In the genomic region with DNA sequence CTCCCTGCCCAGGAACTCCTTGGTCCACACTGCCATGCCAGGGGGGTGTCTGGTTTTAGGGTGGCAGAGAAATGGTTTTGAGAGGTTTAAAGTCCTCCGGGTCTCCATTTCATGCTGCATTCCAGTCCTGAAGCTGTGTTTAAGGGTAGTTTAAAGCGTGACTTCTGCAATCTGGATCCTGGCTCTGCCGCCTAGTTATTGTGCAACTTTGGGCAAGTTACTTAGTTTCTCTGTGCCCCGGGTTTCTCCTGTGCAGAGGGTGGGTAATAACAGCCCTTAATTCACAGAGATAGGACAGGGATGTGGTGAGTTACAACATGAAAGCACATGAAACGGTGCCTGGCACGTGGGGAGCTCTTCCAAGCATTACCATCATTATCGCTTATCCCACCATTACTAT, we compare ENCODE assay signal across 23 mouse cellular contexts. TPM values are rescaled to one million over a fixed set of nuclear protein-coding genes. Genes with fewer than 3 reads are reported as not detected.
DNase-seq lines count a peak whose midpoint lies in the region; ATAC-seq lines count a peak whose summit lies in the region.
"Had no signal": no experiment of that assay in that cellular context is flagged by ENCODE, and none has a peak within 500 bp of the region (broad histone marks: within the 10 kb centered on the region; RNA-seq: fewer than 3 reads in every experiment).

No protein-coding gene starts in this region.

- WGBS in kidney, embryonic 14.5 days = 84% methylated on average over 7 of the region's 7 CpGs
- 84% methylated on average over 7 of the region's 7 CpGs for WGBS in forebrain, embryonic 16.5 days

- no peak overlapping the region for H3K4me2 ChIP-seq in kidney, embryonic 14.5 days (replicated peaks; ENCODE audit: low read depth, low read length)
- no peak overlapping the region for H3K4me2 ChIP-seq in forebrain, embryonic 16.5 days (ENCODE audit: low read length)
- H3K4me2 ChIP-seq: intestine, embryonic 15.5 days; limb, embryonic 12.5 days; liver, embryonic 12.5 days; midbrain, embryonic 15.5 days; neural tube, embryonic 12.5 days had no signal

- H3K9me3 ChIP-seq in kidney, embryonic 14.5 days (ENCODE audit: control insufficient read depth, low read length) = no peaks in the 10 kb centered on the region
- no peaks in the 10 kb centered on the region for H3K9me3 ChIP-seq in forebrain, embryonic 16.5 days (ENCODE audit: control insufficient read depth, low read length)
- H3K9me3 ChIP-seq: embryonic facial prominence, embryonic 10.5 days; intestine, embryonic 15.5 days; limb, embryonic 12.5 days; liver, embryonic 12.5 days; midbrain, embryonic 15.5 days; neural tube, embryonic 12.5 days had no signal

- no peak overlapping the region for H3K27ac ChIP-seq in kidney, embryonic 14.5 days (ENCODE audit: low read depth, low read length)
- no peak overlapping the region for H3K27ac ChIP-seq in forebrain, embryonic 16.5 days (ENCODE audit: low read length)
- H3K27ac ChIP-seq: embryonic facial prominence, embryonic 10.5 days; intestine, embryonic 15.5 days; limb, embryonic 12.5 days; liver, embryonic 12.5 days; midbrain, embryonic 15.5 days; neural tube, embryonic 12.5 days; stomach, postnatal 0 days had no signal

- H3K4me1 ChIP-seq in kidney, embryonic 14.5 days (ENCODE audit: control insufficient read depth, insufficient read depth, low read length) = 0 out of 2 replicates have a peak, but pooled peaks cover 5% of the 10 kb centered on the region
- H3K4me1 ChIP-seq in forebrain, embryonic 16.5 days (replicated peaks; ENCODE audit: control insufficient read depth, insufficient read depth, low read length) = peaks cover 13% of the 10 kb centered on the region

- no peak overlapping the region for H3K9ac ChIP-seq in kidney, embryonic 14.5 days (ENCODE audit: low read depth, low read length)
- H3K9ac ChIP-seq in forebrain, embryonic 16.5 days (replicated peaks; ENCODE audit: low read depth, low read length) = no peak overlapping the region
- H3K9ac ChIP-seq: forebrain, postnatal 0 days; intestine, embryonic 15.5 days; limb, embryonic 12.5 days; liver, embryonic 12.5 days; midbrain, embryonic 15.5 days; neural tube, embryonic 12.5 days had no signal

- no peaks in the 10 kb centered on the region for H3K36me3 ChIP-seq in kidney, embryonic 14.5 days (ENCODE audit: control insufficient read depth, insufficient read depth, low read length)
- no peaks in the 10 kb centered on the region for H3K36me3 ChIP-seq in forebrain, embryonic 16.5 days (ENCODE audit: control insufficient read depth, insufficient read depth)
- H3K36me3 ChIP-seq: embryonic facial prominence, embryonic 10.5 days; intestine, embryonic 15.5 days; limb, embryonic 12.5 days; liver, embryonic 12.5 days; midbrain, embryonic 15.5 days; neural tube, embryonic 12.5 days had no signal

- peak; percentile 9 to 13 for DNase-seq in heart, adult 18-20 months
- no peak for DNase-seq in heart, adult 8-10 months (ENCODE audit: low spot score)
- peak; percentile 10 for DNase-seq in kidney, adult 18-20 months
- peak; percentile 25 for DNase-seq in 416B (ENCODE audit: low read depth)
- DNase-seq: thymus, adult 2 months; thymus, postnatal 4 days had no signal

- no peak overlapping the region for H3K4me3 ChIP-seq in kidney, embryonic 14.5 days (ENCODE audit: low read length)
- no peak overlapping the region for H3K4me3 ChIP-seq in forebrain, embryonic 16.5 days (replicated peaks; ENCODE audit: low read length)
- H3K4me3 ChIP-seq: embryonic facial prominence, embryonic 10.5 days; intestine, embryonic 15.5 days; limb, embryonic 12.5 days; liver, embryonic 12.5 days; midbrain, embryonic 15.5 days; neural tube, embryonic 12.5 days had no signal

- no peak for ATAC-seq in kidney, embryonic 14.5 days (ENCODE audit: low FRiP score, low TSS enrichment)
- 0 out of 2 replicates have a peak, but pooled peaks have one; percentile 16 for ATAC-seq in common myeloid progenitor, adult 5-6 weeks (replicated peaks; ENCODE audit: low read depth, poor library complexity, severe bottlenecking)
- ATAC-seq in forebrain, embryonic 16.5 days = no peak
- ATAC-seq: forebrain, postnatal 0 days; hindbrain, embryonic 16.5 days; intestine, embryonic 15.5 days; liver, embryonic 12.5 days; midbrain, embryonic 15.5 days had no signal

- H3K27me3 ChIP-seq in kidney, embryonic 14.5 days (ENCODE audit: control insufficient read depth, insufficient read depth, low read length) = peaks cover 8% of the 10 kb centered on the region
- peaks cover 4% of the 10 kb centered on the region; the same call in 1 of the 2 replicates for H3K27me3 ChIP-seq in forebrain, embryonic 16.5 days (replicated peaks; ENCODE audit: control insufficient read depth, insufficient read depth, low read length)
- H3K27me3 ChIP-seq: midbrain, embryonic 15.5 days had no signal

RNA-seq across cellular contexts. Expression of a gene that starts 35.5 kb away (rescaled TPM):
- total RNA-seq in heart, adult 18-20 months (2021) = not detected
- not detected for total RNA-seq in heart, adult 8-10 months (2022)
- not detected in 2 replicates for polyA plus RNA-seq in kidney, embryonic 14.5 days (2014; fragmentation: Nextera tagmentation; extraction: Ambion mirVana)
- total RNA-seq in common myeloid progenitor, adult 5-6 weeks (2017) = 0.34 TPM in 1 of 2 replicates, not detected in the other
- not detected in 2 replicates for polyA plus RNA-seq in forebrain, embryonic 16.5 days (2015; fragmentation: Nextera tagmentation; extraction: Ambion mirVana)
- total RNA-seq: adrenal gland, postnatal 4 days; gastrocnemius, postnatal 14 days; heart, postnatal 36 days; left cerebral cortex, postnatal 14 days had no signal
- polyA plus RNA-seq: cortical plate, adult 2 months; forebrain, postnatal 0 days; hindbrain, embryonic 16.5 days; intestine, embryonic 15.5 days; limb, embryonic 12.5 days; midbrain, embryonic 15.5 days; neural tube, embryonic 12.5 days had no signal
